Mouse (Mus musculus) urinary bladder, postnatal 36 days (tissue): ENCODE measurements at regions not wholly inside any gene's neighbourhood (a gene's known extent, or its start where the extent isn't known, plus 50 kb on each side); places are given as distances from the start of the nearest gene placed in this dataset.

Source experiments
- DNase-seq, 2 experiments: peaks; one replicate each; pipeline ENCODE4 v3.0.0; 2022; ENCODE audit warnings: low spot score in 2 of 2, mixed read lengths in 1 of 2

- DNase-seq: no peak
These were observed 86.3 kb downstream of the Hhipl2 start for GRCm38 (mm10) chr1:183504103-183504841.

- DNase-seq: no peak
These were observed 89.9 kb downstream of the Hhipl2 start for GRCm38 (mm10) chr1:183507893-183508292.

GRCm38 (mm10) chr1:183510759-183511158 is 92.7 kb downstream of the Hhipl2 start:
- DNase-seq: no peak

GRCm38 (mm10) chr1:183513876-183514275 is 95.9 kb downstream of the Hhipl2 start:
- no peak for DNase-seq

- no peak for DNase-seq
These were observed 96.4 kb downstream of the Hhipl2 start for GRCm38 (mm10) chr1:183514281-183514983.

- no peak for DNase-seq
These were observed 96.9 kb downstream of the Hhipl2 start for GRCm38 (mm10) chr1:183514984-183515287.

GRCm38 (mm10) chr1:183516167-183516566 is 98.2 kb downstream of the Hhipl2 start:
- no peak for DNase-seq

GRCm38 (mm10) chr1:183517236-183517635 is 99.2 kb downstream of the Hhipl2 start:
- no peak for DNase-seq

GRCm38 (mm10) chr1:183521569-183521968 is 103.6 kb downstream of the Hhipl2 start:
- DNase-seq: no peak

GRCm38 (mm10) chr1:183533386-183533785 is 115.4 kb downstream of the Hhipl2 start:
- DNase-seq: no peak

GRCm38 (mm10) chr1:183548752-183549387 is 130.9 kb downstream of the Hhipl2 start:
- no peak for DNase-seq

- no peak for DNase-seq
These were observed 134.6 kb downstream of the Hhipl2 start for GRCm38 (mm10) chr1:183552617-183553016.

GRCm38 (mm10) chr1:183553219-183553618 is 135.2 kb downstream of the Hhipl2 start:
- no peak for DNase-seq

- no peak for DNase-seq
These were observed 144.8 kb downstream of the Hhipl2 start for GRCm38 (mm10) chr1:183562853-183563252.

GRCm38 (mm10) chr1:183573621-183574585 is 155.9 kb downstream of the Hhipl2 start:
- DNase-seq: no peak

GRCm38 (mm10) chr1:183584861-183585260 is 166.8 kb downstream of the Hhipl2 start:
- no peak for DNase-seq

- DNase-seq: no peak
These were observed 168.4 kb downstream of the Hhipl2 start for GRCm38 (mm10) chr1:183586406-183586805.

GRCm38 (mm10) chr1:183595306-183595705 is 177.3 kb downstream of the Hhipl2 start:
- no peak for DNase-seq

- DNase-seq: no peak
These were observed 182.5 kb downstream of the Hhipl2 start for GRCm38 (mm10) chr1:183600466-183600865.

- DNase-seq: no peak
These were observed 194.1 kb downstream of the Hhipl2 start for GRCm38 (mm10) chr1:183611966-183612694.

- DNase-seq: no peak
These were observed 201.5 kb downstream of the Hhipl2 start for GRCm38 (mm10) chr1:183619451-183620059.
